Mouse (Mus musculus): ENCODE results near the gene Slc6a19.
"Not testable (repeated sequence)": the region's sequence is repeated elsewhere in the genome, so short reads cannot be mapped to it uniquely, and the experiment has no call there.

Slc6a19 gene

GRCm38 (mm10) chr13:73704694-73705325 lies at the start of gene Slc6a19:
TSS of gene Slc6a19 (minus strand) at chr13:73704865.
- DNase-seq (ENCODE audit: extremely low read depth, low read depth, low spot score): no peak

GRCm38 (mm10) chr13:73751284-73751683 lies 46.6 kb upstream of the Slc6a19 start:
- DNase-seq (ENCODE audit: extremely low read depth, low read depth, low spot score): no peak

- DNase-seq (ENCODE audit: extremely low read depth, low read depth, low spot score): no peak
Observed at GRCm38 (mm10) chr13:73750435-73750834, 45.8 kb upstream of the Slc6a19 start.

- DNase-seq (ENCODE audit: extremely low read depth, low read depth, low spot score): no peak
Observed at GRCm38 (mm10) chr13:73748663-73749440, 44.2 kb upstream of the Slc6a19 start.

GRCm38 (mm10) chr13:73743662-73744061 lies 39.0 kb upstream of the Slc6a19 start:
- DNase-seq (ENCODE audit: extremely low read depth, low read depth, low spot score): no peak

- no peak for DNase-seq (ENCODE audit: extremely low read depth, low read depth, low spot score)
Observed at GRCm38 (mm10) chr13:73742944-73743343, 38.3 kb upstream of the Slc6a19 start.

GRCm38 (mm10) chr13:73740399-73740944 lies 35.8 kb upstream of the Slc6a19 start:
- not testable (repeated sequence) for DNase-seq (ENCODE audit: extremely low read depth, low read depth, low spot score)

- no peak for DNase-seq (ENCODE audit: extremely low read depth, low read depth, low spot score)
Observed at GRCm38 (mm10) chr13:73736943-73737342, 32.3 kb upstream of the Slc6a19 start.

GRCm38 (mm10) chr13:73735928-73736327 lies 31.3 kb upstream of the Slc6a19 start:
- DNase-seq (ENCODE audit: extremely low read depth, low read depth, low spot score): no peak

GRCm38 (mm10) chr13:73735270-73735669 lies 30.6 kb upstream of the Slc6a19 start:
- DNase-seq (ENCODE audit: extremely low read depth, low read depth, low spot score): no peak

- DNase-seq (ENCODE audit: extremely low read depth, low read depth, low spot score): no peak
Observed at GRCm38 (mm10) chr13:73734379-73734778, 29.7 kb upstream of the Slc6a19 start.

GRCm38 (mm10) chr13:73732742-73733700 lies 28.4 kb upstream of the Slc6a19 start, which contains the start of gene Slc12a7:
TSS of gene Slc12a7 (plus strand) at chr13:73733094.
- no peak for DNase-seq (ENCODE audit: extremely low read depth, low read depth, low spot score)

- no peak for DNase-seq (ENCODE audit: extremely low read depth, low read depth, low spot score)
Observed at GRCm38 (mm10) chr13:73732235-73732634, 27.6 kb upstream of the Slc6a19 start.

- no peak for DNase-seq (ENCODE audit: extremely low read depth, low read depth, low spot score)
Observed at GRCm38 (mm10) chr13:73730913-73731312, 26.2 kb upstream of the Slc6a19 start.

- DNase-seq (ENCODE audit: extremely low read depth, low read depth, low spot score): no peak
Observed at GRCm38 (mm10) chr13:73728633-73729032, 24.0 kb upstream of the Slc6a19 start.

- no peak for DNase-seq (ENCODE audit: extremely low read depth, low read depth, low spot score)
Observed at GRCm38 (mm10) chr13:73727621-73728025, 23.0 kb upstream of the Slc6a19 start.

- no peak for DNase-seq (ENCODE audit: extremely low read depth, low read depth, low spot score)
Observed at GRCm38 (mm10) chr13:73725315-73725714, 20.6 kb upstream of the Slc6a19 start.

GRCm38 (mm10) chr13:73723081-73723668 lies 18.5 kb upstream of the Slc6a19 start:
- DNase-seq (ENCODE audit: extremely low read depth, low read depth, low spot score): no peak

GRCm38 (mm10) chr13:73720241-73720640 lies 15.6 kb upstream of the Slc6a19 start:
- DNase-seq (ENCODE audit: extremely low read depth, low read depth, low spot score): no peak

GRCm38 (mm10) chr13:73718225-73718624 lies 13.6 kb upstream of the Slc6a19 start:
- DNase-seq (ENCODE audit: extremely low read depth, low read depth, low spot score): no peak

Measured in fat pad, adult 2 months (tissue).